21 mouse cellular contexts compared by ENCODE assay signal in the genomic region with DNA sequence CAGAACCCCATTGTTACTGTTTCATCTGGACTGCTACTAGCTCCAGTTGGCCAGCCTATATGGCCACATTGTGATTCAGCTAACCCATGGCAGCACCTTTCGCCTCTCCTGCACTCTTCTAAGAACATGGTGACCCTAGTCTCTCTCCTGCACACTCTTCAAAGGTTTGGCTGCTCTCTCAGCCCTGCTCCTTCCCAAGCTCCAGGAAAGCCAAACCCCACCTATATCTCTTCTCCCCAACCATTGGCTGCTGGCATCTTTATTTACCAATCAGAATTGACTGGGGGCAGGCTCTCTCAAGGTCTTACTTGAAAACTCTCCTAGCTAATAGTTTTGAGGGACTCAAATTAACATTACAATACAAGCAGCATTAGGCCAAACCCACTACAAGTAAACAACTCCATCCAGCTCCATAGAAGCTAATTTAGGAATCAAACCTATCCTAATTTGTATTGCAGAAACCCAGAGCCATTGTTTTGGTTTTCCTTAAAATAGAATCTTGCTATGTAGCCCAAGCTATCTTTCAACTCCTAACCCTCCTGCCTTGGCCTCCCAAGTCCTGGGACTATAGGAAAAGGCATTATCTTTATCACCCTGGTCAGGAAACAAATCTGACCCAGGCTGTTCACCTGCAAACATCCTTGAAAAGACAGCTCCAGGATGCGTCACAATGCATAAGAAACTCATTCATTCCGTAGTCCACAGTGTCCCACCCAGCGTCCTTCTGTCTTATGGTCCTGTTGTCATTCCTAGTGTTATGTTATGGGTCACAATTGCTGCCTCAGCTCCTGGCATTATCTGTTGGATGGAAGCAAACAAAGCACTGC.
"Had no signal": no experiment of that assay in that cellular context is flagged by ENCODE, and none has a peak within 500 bp of the region (broad histone marks: within the 10 kb centered on the region; RNA-seq: fewer than 3 reads in every experiment).

No protein-coding gene starts in this region.

- H3K9me3 ChIP-seq: limb, embryonic 15.5 days; midbrain, embryonic 15.5 days; neural tube, embryonic 15.5 days; stomach, embryonic 15.5 days had no signal

- H3K4me2 ChIP-seq: kidney, embryonic 15.5 days; limb, embryonic 12.5 days; limb, embryonic 15.5 days; liver, embryonic 11.5 days; lung, embryonic 14.5 days; midbrain, embryonic 12.5 days; midbrain, embryonic 15.5 days; neural tube, embryonic 12.5 days; neural tube, embryonic 15.5 days; stomach, embryonic 15.5 days had no signal

- DNase-seq: kidney, postnatal 10 days; kidney, postnatal 36 days; left cerebral cortex, postnatal 4 days; liver, postnatal 0 days; lung, embryonic 14.5 days; right cerebral cortex, adult 18-20 months; right cerebral cortex, postnatal 14 days; spleen, adult 18-20 months; thymus, postnatal 25 days had no signal

- H3K9ac ChIP-seq: kidney, embryonic 15.5 days; limb, embryonic 12.5 days; limb, embryonic 15.5 days; liver, embryonic 14.5 days; liver, postnatal 0 days; lung, embryonic 14.5 days; midbrain, embryonic 12.5 days; midbrain, embryonic 15.5 days; neural tube, embryonic 12.5 days; neural tube, embryonic 15.5 days; stomach, embryonic 15.5 days had no signal

- H3K4me3 ChIP-seq: kidney, embryonic 15.5 days; limb, embryonic 12.5 days; limb, embryonic 15.5 days; midbrain, embryonic 12.5 days; midbrain, embryonic 15.5 days; neural tube, embryonic 12.5 days; neural tube, embryonic 15.5 days; stomach, embryonic 15.5 days had no signal

- H3K36me3 ChIP-seq: kidney, embryonic 15.5 days; limb, embryonic 12.5 days; limb, embryonic 15.5 days; midbrain, embryonic 12.5 days; midbrain, embryonic 15.5 days; neural tube, embryonic 12.5 days; neural tube, embryonic 15.5 days; stomach, embryonic 15.5 days had no signal

- ATAC-seq: liver, postnatal 0 days; lung, postnatal 0 days; midbrain, embryonic 15.5 days had no signal

- H3K27ac ChIP-seq: kidney, embryonic 15.5 days; limb, embryonic 12.5 days; limb, embryonic 15.5 days; liver, embryonic 14.5 days; macrophage; midbrain, embryonic 12.5 days; midbrain, embryonic 15.5 days; neural tube, embryonic 12.5 days; neural tube, embryonic 15.5 days; stomach, embryonic 15.5 days had no signal

- H3K27me3 ChIP-seq: kidney, embryonic 15.5 days; limb, embryonic 12.5 days; limb, embryonic 15.5 days; midbrain, embryonic 12.5 days; midbrain, embryonic 15.5 days; neural tube, embryonic 12.5 days; neural tube, embryonic 15.5 days; stomach, embryonic 15.5 days had no signal

- H3K4me1 ChIP-seq: kidney, embryonic 15.5 days; limb, embryonic 12.5 days; midbrain, embryonic 12.5 days; midbrain, embryonic 15.5 days; neural tube, embryonic 12.5 days; neural tube, embryonic 15.5 days; stomach, embryonic 15.5 days had no signal
